Mouse (Mus musculus) cerebellum, adult 9-10 months (tissue): ENCODE results near the gene Jarid2.

Source experiments
- DNase-seq: peaks from one replicate; pipeline ENCODE4 v3.0.0; 2022

Jarid2 gene

DNA sequence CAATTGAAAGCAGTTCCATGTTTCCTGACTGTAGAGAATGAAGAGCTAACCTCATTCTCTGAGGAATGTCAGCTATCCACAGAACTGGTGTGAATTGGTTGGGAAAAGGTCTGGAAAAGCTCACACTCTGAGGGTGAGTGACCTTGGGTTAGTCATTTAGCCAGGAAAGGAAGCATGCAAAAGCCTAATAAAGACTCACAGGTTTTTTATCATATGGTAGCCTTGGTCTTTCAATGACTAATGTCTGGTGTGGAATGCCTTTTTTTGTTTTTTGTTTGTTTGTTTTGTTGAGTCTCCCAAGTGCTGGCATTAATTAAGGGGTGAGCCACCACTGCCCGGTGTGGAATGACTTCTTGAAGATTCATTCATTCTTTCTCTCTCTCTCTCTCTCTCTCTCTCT, 55.3 kb downstream of the Jarid2 start:
- no peak for DNase-seq

DNA sequence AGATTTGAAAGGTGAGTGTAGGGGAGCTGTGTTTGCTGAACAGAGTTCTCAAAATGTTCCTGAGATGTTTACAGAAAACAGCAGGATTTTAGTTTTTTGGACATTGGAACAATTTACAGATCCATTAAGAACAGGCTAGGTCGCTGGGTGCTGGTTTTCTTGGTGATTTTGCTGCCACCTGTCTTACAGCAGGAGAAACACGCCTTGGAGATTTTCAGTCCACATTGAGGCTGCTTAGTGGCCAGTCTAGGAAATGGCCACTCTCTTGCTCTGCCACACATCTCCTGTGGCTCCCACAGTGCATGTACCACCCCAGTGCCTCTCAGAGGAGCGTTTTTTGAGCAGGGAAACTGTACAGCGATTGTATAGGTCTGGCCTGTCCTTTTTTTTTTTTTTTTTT, 57.0 kb downstream of the Jarid2 start:
- peak; percentile 79 for DNase-seq

- DNase-seq = no peak
These were observed 59.3 kb downstream of the Jarid2 start for GRCm38 (mm10) chr13:44788352-44789125.

GRCm38 (mm10) chr13:44789982-44790381, 60.7 kb downstream of the Jarid2 start:
- no peak for DNase-seq

DNA sequence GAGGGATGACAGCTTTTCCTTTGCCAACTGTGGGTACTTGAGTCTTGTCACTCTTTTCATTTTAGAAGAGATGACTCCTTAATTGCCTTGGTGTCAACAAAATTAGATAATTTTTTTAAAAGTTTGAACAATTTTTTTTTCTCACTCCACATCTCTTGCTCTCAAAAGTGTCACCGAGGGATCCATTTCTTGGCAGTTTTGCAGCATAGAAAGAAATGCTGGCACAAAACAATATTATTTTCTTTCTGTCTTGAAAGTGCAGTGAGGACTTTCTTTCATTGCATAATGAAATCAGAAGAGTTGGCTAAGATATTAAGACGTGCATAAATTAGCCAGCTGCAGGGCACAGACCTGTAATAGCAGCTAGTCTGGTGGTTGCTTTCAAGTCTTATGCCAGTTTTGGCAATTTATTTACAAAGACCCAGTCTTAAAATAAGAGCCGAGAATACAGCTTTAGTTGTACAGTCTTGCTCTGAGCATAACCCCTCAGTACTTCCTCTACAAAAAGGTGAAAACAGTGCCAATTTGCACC, 63.2 kb downstream of the Jarid2 start:
- DNase-seq = no peak

- DNase-seq = no peak
These were observed 66.6 kb downstream of the Jarid2 start for GRCm38 (mm10) chr13:44795891-44796290.

DNA sequence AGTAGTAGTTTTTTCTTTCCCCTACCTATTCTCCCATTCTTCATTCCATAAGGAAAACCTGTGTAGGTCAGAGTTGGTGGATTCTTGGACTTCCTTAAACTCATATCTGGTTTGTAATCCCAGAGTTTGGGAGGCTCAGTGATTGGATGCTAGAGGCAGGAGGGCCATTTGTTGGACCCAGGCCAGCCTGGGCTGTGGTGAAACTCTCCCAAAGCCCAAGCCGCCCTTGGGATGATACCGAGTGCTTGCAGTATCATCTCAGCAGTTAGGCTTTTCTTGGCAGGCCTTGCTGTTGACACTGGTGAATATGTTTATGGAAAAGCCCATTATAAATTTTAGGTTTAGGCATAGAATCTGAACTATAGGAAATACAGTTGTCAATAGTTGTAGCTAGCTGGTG, 67.5 kb downstream of the Jarid2 start:
- peak; percentile 43 for DNase-seq

DNA sequence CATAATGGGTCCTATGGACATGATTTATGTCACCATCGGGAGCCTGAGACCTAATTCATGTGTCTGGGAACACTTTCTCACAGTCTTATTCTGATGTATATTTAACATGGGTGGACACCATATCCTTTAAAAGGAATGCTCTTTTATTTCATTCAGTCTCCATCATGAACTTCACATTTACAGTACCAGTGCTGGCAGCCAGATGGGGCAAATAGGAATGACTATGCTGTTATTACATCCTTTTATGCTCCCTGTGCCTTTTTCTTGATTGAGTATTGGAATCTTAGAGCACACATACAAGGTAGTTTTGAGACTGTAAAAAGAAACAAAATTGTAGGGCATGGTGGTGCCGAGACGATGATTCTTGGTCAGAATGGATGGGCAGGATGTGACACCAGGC, 69.0 kb downstream of the Jarid2 start:
- DNase-seq = no peak

- DNase-seq = no peak
These were observed 69.9 kb downstream of the Jarid2 start for GRCm38 (mm10) chr13:44799166-44799565.

- no peak for DNase-seq
These were observed 70.8 kb downstream of the Jarid2 start for GRCm38 (mm10) chr13:44800059-44800458.

- peak; percentile 48 for DNase-seq
These were observed 75.6 kb downstream of the Jarid2 start for GRCm38 (mm10) chr13:44804876-44805275.

DNA sequence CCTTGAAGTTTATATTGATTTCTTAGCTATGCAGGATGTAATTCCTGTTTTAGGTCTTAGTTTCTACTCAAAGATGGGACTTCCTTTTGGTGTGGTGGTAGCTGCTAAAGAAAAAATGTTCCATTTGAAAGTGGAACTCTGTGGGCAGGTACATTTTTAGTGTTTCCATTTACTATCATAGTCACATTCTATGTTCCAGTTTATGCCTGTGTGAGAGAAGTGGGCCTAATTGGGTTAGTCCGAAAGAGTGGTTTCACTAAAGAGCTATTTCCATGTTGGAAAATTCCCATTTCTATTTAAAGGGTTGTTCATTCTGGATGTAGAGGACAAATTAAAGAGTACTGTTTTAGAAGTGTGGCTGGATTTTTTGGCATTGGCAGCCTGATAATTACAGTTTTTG, 79.0 kb downstream of the Jarid2 start:
- no peak for DNase-seq

DNA sequence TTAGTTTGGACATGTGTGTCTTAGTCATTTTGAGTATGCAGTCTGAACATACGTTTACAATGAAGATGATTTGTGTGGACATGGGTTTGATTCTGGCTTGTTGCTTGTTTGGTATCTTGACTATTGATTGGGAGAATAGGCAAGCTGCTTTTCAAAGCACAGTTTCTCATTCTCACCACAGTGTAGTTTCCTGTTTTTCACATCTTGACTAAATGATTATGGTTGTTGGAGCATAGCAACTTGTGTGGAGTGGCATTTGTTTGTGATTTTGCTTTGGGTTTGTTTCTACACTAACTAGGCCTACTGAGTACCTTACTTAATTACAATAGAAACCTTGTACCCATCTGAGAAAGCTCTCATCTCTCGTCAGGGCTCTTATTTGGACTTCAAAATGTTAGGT, 81.7 kb downstream of the Jarid2 start:
- no peak for DNase-seq

DNA sequence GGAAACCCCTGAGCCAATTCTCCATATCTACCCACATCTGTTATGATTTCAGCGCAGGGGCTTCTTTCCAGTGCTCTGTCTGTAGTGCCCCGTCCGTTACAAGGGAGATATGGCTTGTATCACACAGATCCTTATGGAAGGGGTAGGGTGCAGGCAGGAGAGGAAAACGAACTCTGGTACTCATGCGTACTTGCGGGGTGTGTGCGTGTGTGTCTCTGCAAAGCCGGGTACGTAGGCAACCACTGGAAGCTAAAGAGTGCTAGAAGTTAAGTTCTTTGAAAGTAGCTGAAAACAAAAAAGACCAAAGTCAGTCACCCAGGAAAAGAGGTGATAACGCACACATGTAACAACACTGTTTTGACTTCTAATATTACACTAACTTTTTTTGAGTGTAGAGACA, 82.3 kb downstream of the Jarid2 start:
- no peak for DNase-seq

GRCm38 (mm10) chr13:44812381-44812780, 83.1 kb downstream of the Jarid2 start:
- DNase-seq = no peak

- DNase-seq = peak; percentile 59
These were observed 90.1 kb downstream of the Jarid2 start for GRCm38 (mm10) chr13:44819400-44819799.

DNA sequence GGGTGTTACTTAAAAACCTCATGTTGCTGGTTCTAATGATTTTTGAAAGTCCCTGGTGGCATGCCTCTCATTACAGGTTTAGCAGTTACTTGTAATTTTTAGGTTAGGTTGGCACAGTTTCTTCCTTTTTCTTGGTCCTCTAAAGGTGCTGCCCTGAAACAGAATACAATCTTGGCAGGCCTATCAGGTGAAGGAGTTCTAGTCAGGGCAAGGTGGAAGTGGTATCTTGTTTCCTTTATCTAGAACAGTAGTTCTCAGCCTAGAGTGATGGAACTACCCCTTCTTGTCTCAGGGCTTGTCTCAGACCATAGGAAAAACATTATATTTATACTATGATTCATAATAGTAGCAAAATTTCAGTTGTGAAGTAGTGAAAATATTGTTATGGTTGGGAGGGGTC, 93.3 kb downstream of the Jarid2 start:
- DNase-seq = no peak

DNA sequence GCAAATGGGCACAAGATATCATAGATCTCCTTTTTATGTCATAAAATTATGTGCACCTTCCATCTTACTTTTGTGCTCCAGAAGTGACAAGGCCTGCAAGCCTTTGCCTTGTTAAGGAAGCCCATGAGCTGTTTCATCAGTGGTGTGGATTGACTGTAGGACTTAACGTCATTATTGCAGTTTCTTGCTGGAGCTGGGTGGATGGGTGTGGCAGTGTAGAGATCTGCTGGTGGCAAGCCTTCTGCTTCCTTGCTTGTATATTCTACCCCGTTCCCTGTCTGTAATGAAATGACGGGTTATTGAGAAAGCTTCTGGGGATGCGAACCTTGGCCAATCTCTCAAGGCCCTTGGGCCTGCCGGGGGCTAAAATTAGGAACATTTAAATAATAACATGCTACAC, 99.6 kb downstream of the Jarid2 start:
- DNase-seq = no peak

GRCm38 (mm10) chr13:44832104-44832503, 102.8 kb downstream of the Jarid2 start:
- DNase-seq = no peak

- DNase-seq = no peak
These were observed 103.6 kb downstream of the Jarid2 start for GRCm38 (mm10) chr13:44832866-44833265.

GRCm38 (mm10) chr13:44833353-44833752, 104.1 kb downstream of the Jarid2 start:
- DNase-seq = peak; percentile 80

- no peak for DNase-seq
These were observed 108.2 kb downstream of the Jarid2 start for GRCm38 (mm10) chr13:44837445-44837844.

DNA sequence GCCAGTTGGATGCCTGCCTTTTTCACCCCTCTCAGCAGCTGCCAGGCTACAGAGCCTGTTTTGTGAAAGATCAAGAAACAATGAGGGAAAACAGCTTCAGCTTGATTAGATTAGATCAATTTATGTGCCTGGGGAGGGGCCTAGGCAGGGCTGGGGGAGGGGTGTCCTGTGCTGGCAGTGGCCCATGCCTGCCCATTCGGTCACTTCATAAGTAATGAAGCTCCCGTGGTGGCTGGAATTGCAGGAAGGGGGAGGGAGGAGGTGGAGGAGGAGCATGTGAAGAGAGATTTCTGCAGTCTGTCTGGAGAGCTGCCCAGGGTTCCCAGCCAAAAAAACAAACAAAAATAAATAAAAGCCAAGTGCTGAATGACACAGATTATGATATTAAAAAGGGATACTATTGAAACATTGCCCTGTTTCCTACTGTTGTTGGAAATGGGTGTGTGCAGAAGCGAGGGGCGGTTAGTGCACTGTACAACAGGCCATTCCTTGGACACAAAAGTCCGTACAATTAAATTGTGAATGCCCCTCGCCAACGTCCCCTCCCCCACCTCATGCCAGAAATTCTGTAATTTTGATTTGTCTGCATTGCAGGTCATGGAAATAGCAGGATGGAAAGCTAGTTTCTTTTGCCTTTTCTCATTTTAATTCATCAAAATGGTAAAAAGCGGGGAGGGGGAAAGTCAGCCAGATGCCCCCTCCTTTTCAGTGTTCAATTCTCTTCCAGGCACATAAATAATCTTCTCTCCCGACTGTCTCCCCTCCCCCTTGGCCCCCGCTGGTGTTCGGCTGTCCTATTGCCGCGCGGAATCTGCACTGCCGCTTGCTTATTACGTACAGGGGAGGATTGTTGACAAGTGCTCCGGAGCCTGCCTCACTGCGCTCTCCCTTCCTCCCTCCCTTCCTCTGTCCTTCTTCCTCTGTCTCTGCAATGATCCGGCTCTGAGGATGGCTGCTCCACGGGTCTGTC, 110.9 kb downstream of the Jarid2 start:
- peak; percentile 90 for DNase-seq

DNA sequence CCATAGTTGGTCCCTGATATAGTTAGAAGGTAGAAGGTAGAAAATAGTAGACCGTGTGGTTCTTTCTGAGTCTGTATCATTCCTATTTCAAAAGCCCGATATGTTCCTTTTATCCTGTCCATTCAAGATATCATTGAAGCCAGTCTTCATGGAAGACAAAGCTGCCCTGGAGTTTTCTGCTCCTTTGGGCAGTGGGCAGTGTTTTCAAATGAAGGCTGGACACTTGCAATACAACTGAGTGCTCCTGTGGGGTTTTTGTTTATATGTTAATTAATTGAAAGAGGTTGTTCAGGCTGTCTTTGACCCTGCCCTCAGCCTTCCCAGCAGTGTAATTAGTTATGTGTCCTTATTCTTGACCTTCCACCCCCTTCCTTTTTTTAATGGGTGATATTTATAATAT, 122.2 kb downstream of the Jarid2 start:
- no peak for DNase-seq
